Mouse (Mus musculus) hematopoietic multipotent progenitor cell, adult 10-12 weeks (in vitro differentiated cells): ENCODE measurements around the gene Olfr638. TPM values are rescaled to one million over a fixed set of nuclear protein-coding genes. Genes with fewer than 3 reads are reported as not detected.

ENCODE experiments used
- polyA plus RNA-seq: library from polyadenylated mRNA; stranded (reverse); fragments of >175 nt; gene quantifications from 2 replicates; pipeline ENCODE4 v1.2.3, GENCODE M21; 2012; ENCODE audit warnings: low replicate concordance

The Olfr638 gene
- not detected in 2 replicates for polyA plus RNA-seq

DNA sequence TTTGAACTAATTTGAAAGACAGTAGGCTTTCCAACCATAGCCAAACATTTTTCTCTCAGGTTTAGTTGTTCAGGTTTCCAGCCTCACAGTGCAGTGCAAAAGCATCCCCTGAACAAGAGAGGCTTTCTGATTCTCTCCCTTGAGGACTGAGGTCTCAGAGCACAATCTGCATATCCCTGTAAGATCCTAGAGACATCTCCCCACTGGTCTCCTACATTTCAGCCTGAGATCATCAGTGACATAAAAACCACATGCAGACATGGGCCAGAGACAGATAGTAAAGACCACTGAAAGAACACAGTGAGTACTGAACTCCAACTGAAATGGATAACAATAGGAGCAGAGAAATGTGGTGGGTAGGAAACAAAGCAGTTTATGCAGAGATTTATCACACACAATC, at the start of gene Olfr638:
Gene Olfr638, plus strand, starts transcription at position 301 of the 400 bp plus-strand sequence.

DNA sequence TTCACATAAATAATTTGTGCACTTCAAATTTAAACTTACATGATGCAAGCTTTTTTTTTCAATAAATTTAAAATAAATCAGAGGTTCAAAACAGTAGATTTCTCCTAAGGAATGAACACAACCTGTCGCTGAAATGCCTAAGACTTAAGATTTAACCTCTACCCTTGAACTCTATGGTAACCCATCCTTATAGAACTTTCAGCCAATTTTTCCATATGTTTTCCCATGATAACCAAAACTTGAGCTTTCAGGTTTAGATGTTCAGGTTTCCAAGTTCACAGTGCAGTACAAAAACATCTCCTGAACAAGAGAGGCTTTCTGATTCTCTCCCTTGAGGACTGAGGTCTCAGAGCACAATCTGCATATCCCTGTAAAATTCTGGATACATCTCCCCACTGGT, 27.7 kb upstream of the Olfr638 start, which contains the start of gene Olfr635:
Gene Olfr635, plus strand, starts transcription at position 301 of the 400 bp plus-strand sequence.

DNA sequence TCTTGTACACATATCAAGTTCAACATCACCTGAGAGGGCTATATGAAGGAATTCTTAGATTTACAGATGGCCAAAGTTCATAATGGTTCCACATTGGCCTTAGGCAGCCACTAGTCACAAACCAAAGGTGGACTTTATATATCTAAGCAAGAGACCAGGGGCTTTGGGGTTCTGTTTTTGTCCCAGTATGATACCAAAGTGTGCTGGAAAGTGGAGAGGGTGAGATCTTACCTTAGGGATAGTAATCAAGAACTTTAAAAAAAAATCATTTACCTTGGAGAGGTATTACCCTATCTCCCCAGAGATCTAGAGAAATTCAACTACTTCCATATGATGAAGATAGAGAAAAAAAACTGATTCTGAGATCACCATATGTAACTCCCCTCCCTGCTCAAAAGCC, 18.7 kb downstream of the Olfr638 start, which contains the start of gene Olfr639:
Gene Olfr639, minus strand, starts transcription at position 101 of the 400 bp plus-strand sequence.

DNA sequence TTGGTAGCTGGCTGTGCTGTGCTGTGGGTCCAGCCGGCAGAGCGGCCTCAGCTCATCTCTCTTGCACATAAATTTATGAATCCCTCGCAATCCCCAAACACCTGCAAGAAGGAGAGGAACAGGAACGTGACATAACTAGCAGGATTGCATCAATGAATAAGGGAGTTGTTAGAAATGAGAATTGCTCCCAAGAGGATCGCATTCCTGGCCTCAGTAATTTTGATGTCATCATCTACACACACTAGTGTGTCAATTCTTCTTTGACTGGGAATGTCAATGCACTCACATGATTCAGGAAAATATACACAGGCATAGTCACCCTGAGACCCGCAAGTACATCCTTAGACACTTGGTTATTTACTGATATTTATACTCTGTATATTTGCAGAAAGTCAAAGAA, 26.9 kb downstream of the Olfr638 start, which contains the start of gene Olfr640:
Gene Olfr640, minus strand, starts transcription at position 101 of the 400 bp plus-strand sequence.

DNA sequence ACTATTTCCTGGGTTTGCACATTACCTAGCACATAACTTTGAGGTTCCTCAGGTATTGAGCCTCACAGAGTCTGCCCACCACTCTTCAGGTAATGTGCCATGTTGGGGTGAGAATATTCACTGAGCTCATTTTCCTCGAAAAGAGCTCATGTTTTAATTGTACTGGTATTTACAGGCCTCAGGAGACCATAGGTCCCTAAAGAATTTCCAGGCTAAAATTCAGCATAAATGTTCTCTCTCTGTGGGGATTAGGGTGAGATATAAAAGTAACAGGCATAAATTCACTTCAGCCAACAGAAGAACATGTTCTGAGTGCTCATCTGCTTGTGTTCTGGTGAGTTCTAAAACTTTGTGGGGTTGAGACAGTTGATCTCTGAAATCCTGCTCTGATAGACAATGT, 36.6 kb downstream of the Olfr638 start, which contains the start of gene Olfr641:
Gene Olfr641, plus strand, starts transcription at position 301 of the 400 bp plus-strand sequence.

DNA sequence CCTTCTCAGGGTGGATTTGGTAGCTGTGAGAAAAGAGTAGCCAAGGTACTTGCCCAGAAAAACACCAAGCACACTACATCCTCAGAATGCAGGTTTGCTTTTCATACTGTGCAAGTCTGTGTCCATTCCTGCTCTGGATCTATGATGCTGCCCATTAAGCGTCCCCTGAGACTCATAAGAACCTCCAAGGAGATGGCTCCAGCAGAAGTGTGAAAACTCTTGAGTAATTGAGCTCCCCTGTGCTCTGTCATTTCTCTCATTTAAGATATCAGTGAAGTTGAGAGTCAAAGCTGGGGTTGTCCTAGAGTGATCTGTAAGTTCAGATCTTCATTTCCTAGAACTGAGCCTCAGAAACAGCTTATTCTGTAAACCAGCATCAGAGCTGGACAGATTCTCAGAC, 54.0 kb downstream of the Olfr638 start, which contains the start of gene Olfr642:
Gene Olfr642, minus strand, starts transcription at position 101 of the 400 bp plus-strand sequence.

Other genes with a start within 250 kb of the Olfr638 start
- not detected in 2 replicates for gene Olfr630, start 241.4 kb upstream of the Olfr638 start, polyA plus RNA-seq
- gene Olfr69, start 227.2 kb upstream of the Olfr638 start, polyA plus RNA-seq, result not detected in 2 replicates
- gene Olfr68, start 219.0 kb upstream of the Olfr638 start, polyA plus RNA-seq, result not detected in 2 replicates
- not detected in 2 replicates for gene Olfr67, start 206.9 kb upstream of the Olfr638 start, polyA plus RNA-seq
- 80.8 and 4,115 TPM in 2 replicates for gene Hbb-bt, start 184.8 kb upstream of the Olfr638 start, polyA plus RNA-seq
- gene Hbb-bs, start 170.7 kb upstream of the Olfr638 start, polyA plus RNA-seq, result 6,525 and 69,736 TPM in 2 replicates
- not detected in 2 replicates for gene Hbb-bh2, start 158.2 kb upstream of the Olfr638 start, polyA plus RNA-seq
- not detected in 2 replicates for gene Hbb-bh1, start 155.6 kb upstream of the Olfr638 start, polyA plus RNA-seq
- not detected in 2 replicates for gene Hbb-y, start 145.5 kb upstream of the Olfr638 start, polyA plus RNA-seq
- 0.15 TPM in 1 of 2 replicates, not detected in the other for gene Olfr66, start 112.5 kb upstream of the Olfr638 start, polyA plus RNA-seq
- gene Olfr64, start 104.3 kb upstream of the Olfr638 start, polyA plus RNA-seq, result not detected in 2 replicates
- not detected in 2 replicates for gene Olfr65, start 95.3 kb upstream of the Olfr638 start, polyA plus RNA-seq
- gene Olfr631, start 69.9 kb upstream of the Olfr638 start, polyA plus RNA-seq, result not detected in 2 replicates
- gene Olfr632, start 64.4 kb upstream of the Olfr638 start, polyA plus RNA-seq, result not detected in 2 replicates
- not detected in 2 replicates for gene Olfr633, start 54.3 kb upstream of the Olfr638 start, polyA plus RNA-seq
- gene Olfr635, start 27.6 kb upstream of the Olfr638 start, polyA plus RNA-seq, result 0.02 and 0.03 TPM in 2 replicates
- gene Olfr639, start 18.6 kb downstream of the Olfr638 start, polyA plus RNA-seq, result not detected in 2 replicates
- gene Olfr640, start 26.8 kb downstream of the Olfr638 start, polyA plus RNA-seq, result not detected in 2 replicates
- not detected in 2 replicates for gene Olfr641, start 36.7 kb downstream of the Olfr638 start, polyA plus RNA-seq
- not detected in 2 replicates for gene Olfr642, start 53.9 kb downstream of the Olfr638 start, polyA plus RNA-seq
- gene 4930516K23Rik, start 62.7 kb downstream of the Olfr638 start, polyA plus RNA-seq, result 0.04 TPM in 1 of 2 replicates, not detected in the other
- gene Olfr644, start 73.1 kb downstream of the Olfr638 start, polyA plus RNA-seq, result not detected in 2 replicates
- not detected in 2 replicates for gene Olfr645, start 86.7 kb downstream of the Olfr638 start, polyA plus RNA-seq
- not detected in 2 replicates for gene Olfr646, start 106.1 kb downstream of the Olfr638 start, polyA plus RNA-seq
- not detected in 2 replicates for gene Ubqln5, start 131.1 kb downstream of the Olfr638 start, polyA plus RNA-seq
- gene Olfr643, start 138.7 kb downstream of the Olfr638 start, polyA plus RNA-seq, result not detected in 2 replicates
- not detected in 2 replicates for gene Ubqln3, start 144.5 kb downstream of the Olfr638 start, polyA plus RNA-seq
- not detected in 2 replicates for gene Ubqlnl, start 151.8 kb downstream of the Olfr638 start, polyA plus RNA-seq
- gene Olfm5, start 166.1 kb downstream of the Olfr638 start, polyA plus RNA-seq, result not detected in 2 replicates
- gene Olfr648, start 184.6 kb downstream of the Olfr638 start, polyA plus RNA-seq, result not detected in 2 replicates
- not detected in 2 replicates for gene Olfr649, start 197.2 kb downstream of the Olfr638 start, polyA plus RNA-seq
- gene Trim6, start 220.0 kb downstream of the Olfr638 start, polyA plus RNA-seq, result 0.12 TPM in 1 of 2 replicates, not detected in the other
- gene Trim34a, start 245.7 kb downstream of the Olfr638 start, polyA plus RNA-seq, result 0.55 and 1.2 TPM in 2 replicates